Mouse (Mus musculus) adrenal gland (tissue): ENCODE data around the gene Nrbp1.

ENCODE experiments used
- intact Hi-C: fragments of 180-260 bp; cut with DNase I; formaldehyde crosslinking; loops from one replicate; pipeline ENCODE4 v1.15.1; 2025

Nrbp1 gene

DNA sequence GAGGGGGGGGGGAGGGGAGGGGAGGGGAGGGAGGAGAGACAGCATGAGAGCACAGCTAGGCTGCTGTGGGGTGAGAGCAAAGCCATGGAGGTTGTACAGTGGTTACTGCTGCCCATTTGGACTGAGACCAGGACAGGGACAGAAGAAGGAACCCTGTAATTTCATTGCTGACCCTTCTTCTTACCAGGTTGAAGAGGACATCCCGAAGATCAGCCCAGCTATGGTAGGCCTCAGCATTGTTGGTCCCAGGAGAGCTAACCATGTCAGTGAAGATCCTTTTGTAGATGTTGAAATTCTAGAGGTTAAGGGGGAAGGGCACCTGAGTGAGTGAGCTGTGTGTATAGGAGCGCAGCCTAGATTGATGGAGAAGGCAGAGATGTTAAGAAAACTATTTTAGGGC is 14.7 kb downstream of the Nrbp1 start:
- intact Hi-C loops = no loop called here

DNA sequence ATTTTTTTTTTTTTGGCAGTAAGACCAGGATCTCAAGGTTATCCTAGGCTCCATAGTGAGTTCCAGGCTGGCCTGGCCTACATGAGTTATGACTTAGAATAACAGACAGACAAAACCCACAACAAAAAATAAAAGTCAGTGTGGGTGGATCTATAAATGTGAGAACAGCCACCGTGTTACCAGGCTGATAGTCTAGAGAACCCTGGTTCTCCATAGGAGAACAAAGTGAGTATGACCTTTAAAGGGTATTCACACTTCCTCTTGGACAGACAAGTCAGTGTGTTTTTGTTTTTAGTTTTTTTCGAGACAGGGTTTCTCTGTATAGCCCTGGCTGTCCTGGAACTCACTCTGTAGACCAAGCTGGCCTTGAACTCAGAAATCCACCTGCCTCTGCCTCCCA is 15.3 kb downstream of the Nrbp1 start:
- intact Hi-C loops = no loop called here

DNA sequence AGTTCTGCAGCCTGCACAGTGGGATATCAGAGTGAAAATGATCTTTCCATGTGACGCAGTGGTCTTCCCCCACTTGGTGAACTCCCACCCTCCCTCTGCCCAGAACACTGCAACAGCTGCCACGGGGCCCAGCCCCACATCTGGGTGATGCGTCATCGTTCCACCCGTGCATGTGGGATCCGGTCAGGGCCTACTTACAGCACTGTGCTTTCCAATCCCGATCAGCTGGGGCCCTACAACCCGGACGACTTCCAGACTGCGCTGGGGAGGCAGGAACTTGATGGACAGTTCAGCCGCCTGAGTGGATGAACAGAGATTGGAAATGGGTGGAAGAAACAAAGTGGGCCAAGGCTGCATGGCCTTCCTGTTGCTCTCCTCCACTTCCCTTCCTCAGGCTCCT is 17.0 kb downstream of the Nrbp1 start:
- intact Hi-C loops = no loop called here

DNA sequence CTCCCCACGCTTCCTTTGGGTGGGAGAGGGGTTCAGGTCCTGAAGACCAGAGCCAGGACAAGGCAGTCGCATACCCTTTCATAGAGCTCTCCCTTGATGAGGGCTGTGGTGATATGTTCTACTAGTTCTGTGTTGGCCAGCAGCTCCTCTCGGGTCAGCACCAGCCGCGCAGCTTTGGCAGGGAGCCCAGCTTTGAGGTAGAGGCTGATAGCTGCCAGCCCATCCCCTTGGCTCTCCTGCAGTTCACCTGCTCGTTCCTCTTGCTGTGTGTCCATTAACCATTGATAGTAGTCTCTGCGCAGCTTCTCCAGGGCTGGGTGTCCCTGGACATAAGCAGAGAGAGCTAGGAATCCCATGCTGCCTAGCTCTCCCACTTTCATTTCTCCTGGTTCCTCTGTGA is 25.4 kb downstream of the Nrbp1 start:
- intact Hi-C loops = no loop called here

DNA sequence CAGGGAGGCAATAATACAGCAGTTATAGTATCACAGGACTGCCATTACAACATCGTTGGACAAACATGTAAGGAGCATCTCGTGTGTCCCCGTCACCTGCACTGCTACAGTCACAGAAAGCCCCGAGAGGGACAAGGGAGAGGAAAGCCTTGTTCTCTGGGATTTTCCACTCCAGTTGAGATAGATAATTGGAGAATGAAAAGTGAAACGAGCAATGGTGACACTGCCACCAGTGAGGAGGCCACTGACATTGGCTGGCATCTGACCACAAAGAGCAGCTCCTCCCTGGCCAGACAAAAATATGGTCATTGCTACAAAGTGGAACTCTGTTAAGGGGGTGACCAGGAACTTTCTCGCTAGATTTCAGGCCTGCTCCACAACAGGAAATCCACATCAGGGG is 27.0 kb downstream of the Nrbp1 start:
- intact Hi-C loops = no loop called here

DNA sequence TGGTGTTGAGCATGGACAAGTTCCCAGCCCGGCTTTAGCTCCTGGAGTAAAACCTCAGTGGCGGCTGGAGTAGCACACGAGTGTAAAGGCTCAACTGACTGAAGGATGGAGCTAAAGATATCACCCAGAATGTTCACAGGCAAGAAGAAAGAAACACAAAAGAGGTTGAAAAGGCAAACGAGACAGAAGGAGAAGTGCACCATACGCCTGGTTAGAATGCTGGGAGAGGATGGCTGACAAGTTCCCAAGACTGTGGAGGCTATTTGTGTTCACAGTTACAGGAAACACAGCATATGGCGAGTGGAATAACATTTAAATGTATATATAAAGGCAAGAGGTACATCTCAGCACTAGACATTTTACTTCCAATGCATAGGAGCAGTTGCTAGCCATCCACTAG is 32.4 kb downstream of the Nrbp1 start:
- intact Hi-C loops = no loop called here

DNA sequence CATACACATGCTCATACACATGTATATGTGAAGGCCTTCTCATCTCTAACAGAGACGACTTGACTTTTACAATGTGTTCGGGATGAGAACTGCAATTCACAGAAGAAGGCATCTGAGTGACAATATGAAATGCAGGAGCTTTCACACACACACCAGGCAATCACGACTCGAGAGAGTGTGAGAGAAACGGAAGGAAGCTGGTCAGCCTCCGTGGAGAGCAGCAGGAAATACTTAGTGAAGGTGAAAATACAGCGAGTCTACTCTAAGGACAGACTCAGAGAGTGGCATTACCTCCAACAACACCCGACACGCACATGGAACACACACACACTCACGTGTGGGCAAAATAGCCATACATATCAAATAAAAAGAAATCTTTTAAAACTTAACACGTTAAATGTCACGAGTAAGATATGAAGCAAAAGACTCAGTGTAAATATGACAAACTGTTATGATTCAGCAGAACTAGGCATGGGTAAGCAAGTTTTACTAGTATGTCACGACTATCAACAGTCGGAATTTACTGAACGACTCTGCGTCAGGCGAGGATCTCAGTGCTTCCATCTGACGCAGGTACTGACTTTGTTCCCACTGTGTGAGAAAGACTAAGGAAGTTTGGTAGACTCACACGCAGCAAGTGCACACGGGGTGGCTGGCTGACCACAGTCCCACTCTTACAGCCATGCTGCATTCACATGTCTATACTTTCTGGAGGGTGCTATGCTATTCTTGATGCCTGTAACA is 38.8 kb downstream of the Nrbp1 start:
- intact Hi-C loops = no loop called here

DNA sequence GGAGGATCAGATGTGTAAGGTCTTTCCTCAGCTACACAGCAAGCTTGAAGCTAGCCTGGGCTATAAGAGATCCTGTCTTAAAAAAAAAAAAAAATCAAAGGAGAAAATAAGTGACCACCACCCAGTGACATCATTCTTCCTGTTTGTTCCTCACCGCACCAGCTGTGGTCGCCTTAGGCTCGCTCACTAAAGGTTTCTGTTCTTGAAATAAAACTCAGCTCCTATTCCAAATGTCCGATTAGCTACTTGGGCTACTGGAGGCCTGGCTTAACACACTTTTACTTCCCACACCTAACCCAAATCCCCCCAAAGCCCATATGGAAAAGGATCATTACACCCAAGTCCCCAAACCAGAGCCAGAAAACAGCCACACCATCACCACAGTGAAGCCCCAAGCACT is 47.6 kb downstream of the Nrbp1 start:
- intact Hi-C loops = no loop called here

DNA sequence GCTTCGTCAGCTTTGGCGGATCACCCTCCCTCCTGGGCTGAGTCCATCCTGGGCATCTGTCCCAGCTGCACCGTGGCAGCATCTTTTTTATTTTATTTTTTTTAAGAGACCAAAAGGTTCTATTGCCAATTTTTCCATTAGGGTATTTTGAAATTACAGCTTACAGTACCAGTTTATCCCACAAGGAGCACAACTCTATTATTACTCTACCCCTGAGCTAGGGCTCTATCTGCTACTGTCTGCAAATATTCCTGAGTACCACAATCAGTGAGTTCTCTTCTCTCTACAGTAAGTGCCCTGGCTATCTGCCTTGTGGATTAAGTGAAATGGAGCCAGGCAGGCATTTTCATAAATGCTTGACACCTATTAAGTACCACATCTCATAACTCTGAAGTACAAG is 48.0 kb downstream of the Nrbp1 start:
- intact Hi-C loops = no loop called here

DNA sequence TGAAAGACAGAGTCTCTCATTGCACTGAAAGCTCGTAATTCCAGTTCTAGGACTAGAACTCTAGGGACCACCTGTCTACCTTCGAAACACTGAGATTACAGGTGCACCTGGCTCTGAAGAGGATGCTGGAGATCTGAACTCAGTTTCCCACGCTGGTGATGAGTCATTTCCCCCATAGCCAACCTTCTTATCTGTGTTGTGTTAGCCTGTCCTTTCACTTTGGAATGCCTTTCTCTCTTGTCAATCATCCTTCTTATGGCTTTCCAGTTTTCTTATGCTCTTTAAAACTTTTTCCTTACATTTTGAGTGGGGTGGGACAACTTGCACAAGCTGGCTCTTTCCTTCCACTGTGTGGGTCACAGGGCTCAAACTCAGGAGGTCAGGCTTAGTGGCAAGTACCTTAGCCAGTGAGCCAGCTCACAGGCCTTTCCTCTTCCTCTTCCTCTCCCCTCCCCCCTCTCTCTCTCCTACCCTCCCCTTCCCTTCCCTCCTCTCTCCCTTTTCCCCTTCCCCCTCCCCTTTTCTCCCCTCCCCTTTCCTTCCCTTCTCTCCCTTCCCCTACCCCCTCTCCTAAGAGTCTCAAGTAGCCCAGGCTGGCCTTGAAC is 49.1 kb downstream of the Nrbp1 start:
- intact Hi-C loops = no loop called here

DNA sequence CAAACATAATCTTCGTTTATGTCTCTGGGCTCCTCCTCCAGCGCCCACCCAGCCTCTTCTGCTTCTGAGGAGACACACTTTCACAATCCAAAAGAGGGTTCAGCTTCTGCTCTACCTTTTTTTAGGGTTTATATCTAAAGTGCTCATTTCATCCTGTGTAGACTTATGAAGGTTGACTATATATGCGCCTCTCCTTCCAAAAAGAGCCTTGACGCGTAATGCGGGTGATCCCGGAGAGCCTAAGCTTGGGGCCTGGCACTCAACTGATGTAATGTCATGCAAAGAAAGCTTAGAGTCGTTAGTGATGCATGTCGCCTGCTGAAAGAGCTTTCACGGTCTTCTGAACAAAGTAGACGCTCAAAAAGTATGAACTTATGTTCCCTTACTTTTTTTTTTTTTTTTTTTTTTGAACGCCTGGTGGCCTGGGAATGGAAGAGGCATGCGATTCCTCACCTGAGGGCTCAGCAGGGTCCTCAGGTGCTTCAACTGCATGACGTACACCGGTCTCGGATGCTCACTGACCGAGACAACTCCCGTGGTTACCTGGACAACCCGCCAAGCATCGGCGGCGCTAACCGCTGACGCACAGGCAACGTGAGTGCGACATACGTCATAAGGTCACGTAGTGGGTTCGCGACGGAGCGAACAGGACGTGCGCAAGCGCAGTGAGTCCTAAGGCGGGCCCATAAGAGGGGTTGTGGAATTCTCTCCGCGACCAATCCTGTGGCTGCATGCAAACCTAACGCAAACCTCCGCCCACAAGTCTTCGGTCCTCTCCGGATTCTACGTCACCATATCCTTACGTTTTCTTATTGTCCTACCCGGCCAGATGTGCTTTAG is 50.1 kb downstream of the Nrbp1 start, which contains the start of gene Ift172:
Ift172 (minus strand) TSS at position 596 of the 840 bp plus-strand sequence.
- intact Hi-C loops = no loop called here

DNA sequence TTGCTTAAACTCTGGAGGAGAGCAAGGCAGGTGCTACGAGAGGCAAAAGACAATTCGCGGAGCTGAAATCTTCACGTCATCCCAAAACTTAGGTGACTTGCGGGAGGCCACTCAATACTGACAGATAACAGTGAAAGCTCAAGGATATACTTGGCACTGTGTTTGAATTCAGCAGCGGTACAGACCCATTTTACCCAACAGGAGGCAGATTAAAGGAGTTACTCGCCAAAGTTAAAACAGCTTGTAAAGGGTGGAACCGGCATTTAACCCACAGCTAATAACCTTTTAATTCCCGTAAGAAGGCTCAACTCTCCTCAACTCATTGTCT is 50.7 kb downstream of the Nrbp1 start:
- intact Hi-C loops = no loop called here

DNA sequence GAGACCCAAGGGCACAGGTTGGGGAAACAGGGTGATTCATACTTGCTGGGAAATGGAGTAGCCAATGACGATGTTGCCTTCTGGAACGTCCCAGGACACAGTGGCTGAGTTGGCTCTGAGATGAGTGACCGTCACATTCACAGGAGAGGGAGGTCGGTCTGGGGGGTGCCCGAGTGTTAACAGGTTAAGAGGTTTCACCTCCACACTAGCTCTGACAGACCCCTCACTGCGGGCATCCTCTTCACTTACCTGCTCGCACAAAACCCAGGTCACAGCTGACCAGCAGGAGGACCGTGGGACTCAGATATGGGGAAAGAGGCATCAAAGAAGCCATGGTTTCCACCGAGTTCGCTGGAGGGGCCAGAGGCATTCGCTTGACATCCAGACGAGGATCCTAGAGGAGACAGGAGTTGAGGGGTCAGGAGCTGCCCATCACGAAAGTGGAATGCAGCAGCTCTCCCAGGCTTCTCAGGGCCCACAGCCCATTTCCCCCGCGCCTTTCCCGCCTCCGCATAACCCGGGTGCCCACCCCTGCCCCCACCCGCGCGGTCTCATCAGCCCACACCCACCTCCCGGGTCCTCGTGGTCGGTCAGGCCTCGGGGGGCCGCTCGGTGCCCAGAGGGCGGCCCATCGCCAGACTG is 54.4 kb downstream of the Nrbp1 start:
- intact Hi-C loops = no loop called here

DNA sequence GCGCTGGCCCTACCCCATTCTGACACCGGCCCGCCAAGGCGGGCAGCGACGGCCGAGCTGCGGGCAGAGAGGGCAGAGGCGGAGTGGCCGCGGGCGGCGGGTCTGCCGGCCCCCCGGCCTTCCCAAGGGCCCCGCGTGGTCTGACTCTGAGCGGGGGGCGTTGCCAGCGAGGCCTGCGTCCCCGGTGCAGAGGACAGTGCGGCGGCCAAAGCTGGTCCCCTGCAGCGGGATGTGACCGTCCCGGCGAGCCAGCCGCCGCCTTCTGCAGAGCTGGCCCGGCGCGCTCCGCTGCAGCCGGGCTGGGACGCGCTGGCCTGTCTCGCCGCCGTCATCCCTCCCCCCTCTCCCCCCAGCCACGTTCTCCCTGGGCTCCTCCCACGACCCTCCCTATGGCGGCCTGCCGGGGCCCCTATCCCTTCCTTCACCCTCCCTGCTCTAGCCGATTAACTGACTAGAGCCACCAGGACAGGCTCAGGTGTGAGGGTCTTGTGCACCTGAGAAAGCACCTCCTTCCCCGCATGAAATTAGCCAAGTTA is 55.0 kb downstream of the Nrbp1 start, which contains the start of gene Fndc4:
Fndc4 (minus strand) TSS at position 475 of the 536 bp plus-strand sequence.
- intact Hi-C loops = no loop called here

DNA sequence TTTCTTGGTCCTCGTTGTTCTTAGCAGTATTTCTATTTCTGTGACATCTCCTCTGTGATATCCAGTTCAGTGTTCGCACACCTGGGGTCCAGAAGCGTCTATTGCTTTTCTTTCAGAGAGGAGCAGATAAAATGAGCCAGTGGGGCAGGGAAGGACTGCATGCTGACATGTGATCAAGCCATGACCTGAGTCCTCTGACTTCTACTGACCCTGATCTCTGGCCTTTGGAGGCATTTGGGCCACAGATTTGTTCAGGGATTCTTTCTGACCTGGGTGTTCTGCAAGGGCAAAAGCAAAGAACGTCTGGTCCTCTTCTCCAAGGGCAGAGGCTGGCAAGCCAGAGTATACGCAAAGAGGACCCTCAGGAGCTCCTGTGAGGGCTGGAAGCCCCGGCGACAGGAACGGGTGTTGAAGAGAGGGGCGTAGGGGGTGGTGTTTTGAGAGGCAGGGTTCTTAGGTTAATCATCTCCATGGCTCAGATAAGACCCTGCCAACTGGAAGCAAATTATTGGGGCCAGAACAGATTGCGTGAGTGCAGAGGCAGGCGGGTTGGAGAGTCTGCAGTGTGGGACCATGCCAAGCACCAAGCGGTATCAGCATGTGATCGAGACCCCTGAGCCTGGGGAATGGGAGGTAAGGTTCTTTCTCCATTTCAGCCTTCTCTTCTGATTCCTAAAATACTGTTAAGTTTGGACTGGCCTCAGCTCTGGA is 56.5 kb downstream of the Nrbp1 start, which contains the start of gene Gckr:
Gckr (plus strand) TSS at position 397 of the 711 bp plus-strand sequence.
- intact Hi-C loops = no loop called here

DNA sequence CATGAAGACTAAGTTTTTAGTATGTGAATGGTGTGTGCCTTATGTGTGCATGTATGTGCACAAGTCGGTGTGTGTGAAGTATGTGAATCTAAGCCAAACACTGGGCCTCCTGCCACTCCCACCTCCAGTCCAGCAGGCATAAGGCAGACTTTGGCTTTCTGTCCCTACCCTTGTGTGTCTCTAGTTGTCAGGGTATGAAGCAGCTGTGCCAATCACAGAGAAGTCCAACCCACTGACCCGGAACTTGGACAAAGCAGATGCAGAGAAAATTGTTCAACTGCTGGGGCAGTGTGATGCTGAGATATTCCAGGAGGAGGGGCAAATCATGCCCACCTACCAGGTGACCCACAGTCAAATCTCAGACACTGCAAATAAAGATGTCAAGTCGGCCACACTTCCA is 57.3 kb downstream of the Nrbp1 start:
- intact Hi-C loops = no loop called here

DNA sequence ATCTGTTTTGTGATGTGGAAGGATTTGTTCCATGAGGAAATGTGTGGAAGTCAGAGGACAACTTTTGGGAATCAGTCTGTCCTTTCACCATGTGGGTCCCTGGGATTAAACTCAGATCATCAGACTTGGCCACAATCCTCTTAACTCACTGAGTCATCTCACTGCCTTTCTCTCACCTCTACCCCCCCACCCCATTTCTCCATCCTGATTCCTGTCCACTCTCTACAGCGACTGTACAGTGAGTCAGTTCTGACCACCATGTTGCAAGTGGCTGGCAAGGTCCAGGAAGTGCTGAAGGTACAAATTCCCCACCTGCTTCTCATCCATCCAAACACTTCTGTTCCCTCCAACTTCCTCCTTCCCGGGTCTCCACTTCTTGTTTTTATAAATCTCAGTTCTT is 57.8 kb downstream of the Nrbp1 start:
- intact Hi-C loops = no loop called here
